Mouse (Mus musculus) heart, postnatal 36 days (tissue): ENCODE results near the gene Agap2. TPM values are rescaled to one million over a fixed set of nuclear protein-coding genes. Genes with fewer than 3 reads are reported as not detected.
"Not testable (repeated sequence)": the region's sequence is repeated elsewhere in the genome, so short reads cannot be mapped to it uniquely, and the experiment has no call there.

Experiments used
- DNase-seq, 2 experiments: peaks; one replicate each; pipeline ENCODE4 v3.0.0; 2021 to 2022
- intact Hi-C: fragments of 180-260 bp; cut with DNase I; formaldehyde crosslinking; loops from one replicate; pipeline ENCODE4 v1.15.1; 2025
- total RNA-seq, 2 experiments: library from RNA; stranded (reverse); gene quantifications; 2 replicates each; pipeline ENCODE4 v1.2.3; 2021

Agap2 gene
- total RNA-seq, 2 experiments from 2014 or later, result 5.6 to 7.0 TPM

DNA sequence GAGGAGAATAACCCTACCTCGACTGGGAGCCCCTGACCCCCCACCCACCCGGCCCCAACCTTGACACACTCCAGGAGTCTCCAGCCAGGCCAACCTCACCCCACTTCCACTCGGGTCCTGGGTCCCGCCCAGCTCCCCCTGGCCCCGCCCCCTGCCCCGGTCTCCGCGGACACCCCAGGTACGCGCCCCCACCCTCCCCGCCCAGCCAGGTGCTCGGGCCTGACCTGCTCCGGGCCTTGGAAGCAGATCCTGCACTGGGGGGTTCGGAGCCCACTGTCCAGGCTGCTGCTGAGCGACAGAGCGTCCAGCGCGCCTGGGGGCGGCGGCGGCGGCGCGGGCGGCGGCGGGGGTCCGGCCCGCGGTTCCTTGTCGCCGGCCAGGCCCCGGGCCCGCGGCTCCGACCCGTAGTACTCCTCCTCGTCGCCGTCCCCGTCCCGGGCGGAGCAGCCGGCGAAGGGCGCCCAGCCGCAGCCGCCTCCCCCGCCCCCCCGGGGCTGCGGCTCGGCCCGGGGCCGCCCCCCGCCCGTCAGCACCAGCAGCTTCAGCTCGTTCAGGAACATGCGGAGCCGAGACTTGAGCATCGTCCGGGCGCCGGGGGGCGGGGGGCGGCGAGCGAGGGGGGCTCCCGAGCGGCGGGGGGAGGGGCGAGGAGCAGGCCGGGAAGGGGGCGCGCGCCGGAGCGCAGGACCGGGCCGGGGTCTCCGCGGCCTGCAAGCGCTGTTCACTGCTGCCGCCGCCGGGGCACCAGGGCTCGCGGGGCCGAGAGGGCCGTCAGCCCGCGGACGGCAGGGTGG, 15.7 kb upstream of the Agap2 start:
- intact Hi-C loops, result no loop called here
- no peak for DNase-seq

GRCm38 (mm10) chr10:127059968-127060916, 14.8 kb upstream of the Agap2 start, which contains the start of gene March9:
Gene March9 (minus strand): TSS chr10:127060184.
- no peak for DNase-seq
- intact Hi-C loops, result no loop called here

DNA sequence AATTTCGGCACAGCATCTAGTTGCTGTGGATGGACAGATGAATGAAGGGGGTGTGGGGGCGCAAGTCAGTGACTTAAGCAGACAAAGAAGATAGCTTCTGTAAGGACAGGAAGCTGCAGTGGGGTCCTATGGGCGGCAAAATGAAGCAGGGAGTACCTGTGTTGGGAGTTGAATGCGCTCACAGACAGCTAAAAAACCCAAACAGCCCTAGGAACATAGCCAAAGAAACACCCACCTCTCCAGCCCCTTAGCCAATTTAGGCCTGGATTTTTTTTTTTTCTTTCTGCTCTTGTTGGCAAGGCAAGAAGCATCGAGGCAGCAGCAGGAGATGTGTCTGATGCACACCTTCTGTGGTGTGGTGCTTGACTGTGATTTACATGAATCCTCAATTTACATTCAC, 14.0 kb upstream of the Agap2 start:
- no peak for DNase-seq
- intact Hi-C loops, result no loop called here

DNA sequence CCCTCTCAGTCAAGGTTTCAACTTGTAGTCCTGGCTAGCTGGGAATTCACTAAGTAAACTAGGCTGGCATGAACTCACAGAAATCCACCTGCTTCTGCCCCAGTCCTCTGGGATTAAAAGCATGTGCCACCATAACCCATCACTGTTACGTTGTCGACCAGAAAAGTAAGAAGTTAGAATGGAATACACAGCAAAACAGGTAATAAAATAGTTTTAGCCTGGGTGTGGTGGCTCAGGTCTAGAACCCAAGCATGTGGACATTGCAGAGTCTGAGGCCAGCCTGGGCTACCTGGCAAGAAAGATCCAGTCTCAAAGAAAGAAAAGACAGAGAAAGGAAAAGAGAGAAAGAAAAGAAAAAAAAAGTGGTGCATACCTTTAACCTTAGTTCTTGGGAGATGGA, 13.6 kb upstream of the Agap2 start:
- intact Hi-C loops, result no loop called here
- no peak for DNase-seq

DNA sequence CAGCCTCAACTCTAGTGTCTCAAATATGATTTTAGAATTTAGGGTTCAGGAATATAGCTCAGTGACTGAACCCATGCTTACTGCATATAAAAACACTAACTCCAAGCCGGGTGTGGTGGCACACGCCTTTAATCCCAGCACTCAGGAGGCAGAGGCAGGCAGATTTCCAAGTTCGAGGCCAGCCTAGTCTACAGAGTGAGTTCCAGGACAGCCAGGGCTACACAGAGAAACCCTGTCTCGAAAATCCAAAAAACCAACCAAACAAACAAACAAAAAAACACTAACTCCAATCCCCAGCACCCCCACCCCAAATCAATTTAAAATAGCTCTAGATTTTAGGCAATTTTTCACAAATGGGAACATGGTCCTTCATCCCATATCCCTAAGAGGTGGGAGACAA, 13.0 kb upstream of the Agap2 start:
- DNase-seq, intact Hi-C loops: not testable (repeated sequence)

- no peak for DNase-seq
- intact Hi-C loops, result no loop called here
Measured at GRCm38 (mm10) chr10:127062503-127062902, 12.6 kb upstream of the Agap2 start.

GRCm38 (mm10) chr10:127063239-127063872, 11.7 kb upstream of the Agap2 start, which contains the start of gene Cdk4:
Gene Cdk4 (plus strand): TSS chr10:127063534.
- intact Hi-C loops, result no loop called here
- DNase-seq, result peak; percentile 96 to 97

DNA sequence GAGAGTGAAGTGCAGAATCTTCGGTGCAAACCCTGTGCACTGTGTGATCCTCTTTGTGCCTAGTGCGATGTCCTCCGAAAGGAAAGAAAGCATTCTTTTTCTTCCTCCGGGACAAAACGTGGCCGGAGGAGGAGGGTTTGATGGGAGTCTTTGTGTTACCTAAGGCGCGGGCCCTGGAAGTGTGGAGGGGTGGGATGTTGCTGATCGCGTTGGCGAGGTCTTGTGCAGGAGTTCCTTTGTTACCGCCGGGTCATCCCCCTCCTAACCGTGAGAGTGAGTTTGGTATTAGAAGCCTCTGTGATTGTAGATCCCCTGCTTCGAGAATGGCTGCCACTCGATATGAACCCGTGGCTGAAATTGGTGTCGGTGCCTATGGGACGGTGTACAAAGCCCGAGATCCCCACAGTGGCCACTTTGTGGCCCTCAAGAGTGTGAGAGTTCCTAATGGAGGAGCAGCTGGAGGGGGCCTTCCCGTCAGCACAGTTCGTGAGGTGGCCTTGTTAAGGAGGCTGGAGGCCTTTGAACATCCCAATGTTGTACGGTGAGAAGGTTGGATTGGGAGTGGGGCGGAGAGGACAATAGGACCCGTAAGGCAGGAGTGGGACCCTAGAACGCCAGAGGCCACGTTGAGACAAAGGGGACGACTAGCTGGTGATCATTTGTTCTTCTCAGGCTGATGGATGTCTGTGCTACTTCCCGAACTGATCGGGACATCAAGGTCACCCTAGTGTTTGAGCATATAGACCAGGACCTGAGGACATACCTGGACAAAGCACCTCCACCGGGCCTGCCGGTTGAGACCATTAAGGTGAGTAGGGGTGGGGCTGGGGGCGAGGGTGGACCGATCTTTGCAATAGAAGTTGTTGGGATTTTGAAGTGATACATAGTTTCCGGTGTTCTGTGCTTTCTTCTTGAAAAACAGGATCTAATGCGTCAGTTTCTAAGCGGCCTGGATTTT, 10.9 kb upstream of the Agap2 start:
- DNase-seq, result no peak
- intact Hi-C loops, result no loop called here

- no peak for DNase-seq
- intact Hi-C loops, result no loop called here
Measured at GRCm38 (mm10) chr10:127065981-127066380, 9.1 kb upstream of the Agap2 start.

DNA sequence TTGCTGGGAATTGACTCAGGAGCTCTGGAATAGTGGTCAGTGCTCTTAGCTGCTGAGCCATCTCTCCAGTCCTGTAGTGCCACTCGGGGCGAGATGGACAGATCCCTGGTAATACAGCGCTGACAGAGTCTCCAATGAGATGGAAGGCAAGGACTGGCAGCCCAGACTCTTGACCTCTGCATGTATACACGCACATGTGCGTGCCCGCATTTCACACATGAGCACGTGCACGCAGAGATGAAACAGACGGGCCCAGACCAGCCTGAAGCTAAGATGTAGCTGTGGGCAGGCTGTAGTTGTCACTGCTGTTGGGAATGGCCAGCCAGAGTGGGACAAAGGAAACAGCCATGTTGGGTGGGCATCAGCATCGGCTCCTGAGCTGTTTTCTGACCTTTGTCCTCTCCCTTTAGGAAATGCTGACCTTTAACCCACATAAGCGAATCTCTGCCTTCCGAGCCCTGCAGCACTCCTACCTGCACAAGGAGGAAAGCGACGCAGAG, 8.5 kb upstream of the Agap2 start:
- no peak for DNase-seq
- intact Hi-C loops, result no loop called here

DNA sequence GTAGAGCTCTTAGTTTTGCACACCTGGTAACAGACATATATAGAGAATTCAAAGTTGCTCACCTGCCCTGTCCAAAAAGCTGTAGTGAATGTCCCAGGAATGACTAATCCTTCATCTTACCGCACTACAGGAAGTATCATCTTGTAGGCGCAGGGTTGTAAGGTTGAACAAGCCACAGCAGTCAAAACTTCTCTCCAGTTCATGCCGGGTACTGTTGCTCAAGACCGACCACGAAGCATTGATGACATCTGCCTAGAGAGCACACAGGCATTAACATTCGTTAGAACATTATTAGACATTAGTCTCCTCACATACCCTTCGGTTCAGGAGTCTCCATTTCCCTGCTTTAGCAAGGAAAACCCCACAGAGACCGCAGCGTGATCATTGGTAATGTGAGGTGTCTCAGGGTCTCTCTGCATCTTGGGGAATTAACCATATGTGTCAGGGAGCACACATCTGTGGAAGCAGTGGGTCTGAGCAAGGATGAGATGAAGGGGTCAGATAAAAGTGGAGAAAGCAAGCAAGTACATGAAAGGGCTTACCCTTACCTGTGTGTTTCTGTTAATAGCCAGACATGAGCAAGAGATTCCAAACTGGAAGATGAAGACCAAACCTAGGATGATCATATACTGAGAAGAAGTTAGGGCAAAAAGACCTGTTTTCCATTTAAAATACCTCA, 6.6 kb upstream of the Agap2 start:
- no peak for DNase-seq
- intact Hi-C loops, result no loop called here

DNA sequence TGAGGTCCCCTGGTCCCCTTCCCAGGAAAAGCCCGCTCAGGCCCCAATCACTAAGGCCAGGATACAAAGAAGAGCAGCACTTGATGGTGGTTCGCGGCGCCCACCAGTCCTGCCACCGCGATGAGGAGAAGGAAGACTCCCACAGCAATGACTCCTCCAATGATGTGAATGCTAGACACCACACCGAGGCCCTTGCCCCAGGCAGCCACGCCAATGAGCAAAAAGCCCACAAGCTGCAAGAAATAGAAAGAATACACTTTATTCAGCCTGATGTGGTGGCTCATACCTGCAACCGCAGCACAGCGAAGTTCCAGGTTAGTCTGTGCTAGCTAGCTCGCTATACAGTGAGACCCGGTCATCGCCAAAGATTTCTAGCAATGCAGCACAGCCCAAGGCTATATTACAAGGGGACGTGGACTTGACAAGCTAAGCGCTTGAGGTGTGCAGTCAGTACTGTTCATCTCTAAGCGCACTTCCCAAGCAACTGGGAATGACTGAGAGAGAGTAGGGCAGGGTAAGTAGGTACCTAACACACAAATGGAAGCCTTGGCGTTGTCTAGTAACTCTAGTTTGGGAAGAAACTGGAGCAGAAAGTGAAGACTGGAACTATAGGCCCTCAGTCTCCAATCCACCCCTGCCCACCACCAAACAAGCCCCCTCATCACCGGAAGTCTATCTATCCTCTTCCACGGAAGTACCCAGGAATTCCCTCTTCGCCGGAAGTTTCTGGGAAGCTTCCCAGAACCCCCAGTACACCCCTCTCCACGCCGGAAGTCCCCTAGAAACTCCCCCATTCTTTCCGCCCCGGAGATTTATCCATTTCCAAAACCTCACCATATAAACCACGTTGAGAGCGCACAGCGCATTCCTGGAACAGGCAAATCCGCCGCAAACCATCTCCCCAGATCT, 5.5 kb upstream of the Agap2 start:
- no peak for DNase-seq
- intact Hi-C loops, result no loop called here

DNA sequence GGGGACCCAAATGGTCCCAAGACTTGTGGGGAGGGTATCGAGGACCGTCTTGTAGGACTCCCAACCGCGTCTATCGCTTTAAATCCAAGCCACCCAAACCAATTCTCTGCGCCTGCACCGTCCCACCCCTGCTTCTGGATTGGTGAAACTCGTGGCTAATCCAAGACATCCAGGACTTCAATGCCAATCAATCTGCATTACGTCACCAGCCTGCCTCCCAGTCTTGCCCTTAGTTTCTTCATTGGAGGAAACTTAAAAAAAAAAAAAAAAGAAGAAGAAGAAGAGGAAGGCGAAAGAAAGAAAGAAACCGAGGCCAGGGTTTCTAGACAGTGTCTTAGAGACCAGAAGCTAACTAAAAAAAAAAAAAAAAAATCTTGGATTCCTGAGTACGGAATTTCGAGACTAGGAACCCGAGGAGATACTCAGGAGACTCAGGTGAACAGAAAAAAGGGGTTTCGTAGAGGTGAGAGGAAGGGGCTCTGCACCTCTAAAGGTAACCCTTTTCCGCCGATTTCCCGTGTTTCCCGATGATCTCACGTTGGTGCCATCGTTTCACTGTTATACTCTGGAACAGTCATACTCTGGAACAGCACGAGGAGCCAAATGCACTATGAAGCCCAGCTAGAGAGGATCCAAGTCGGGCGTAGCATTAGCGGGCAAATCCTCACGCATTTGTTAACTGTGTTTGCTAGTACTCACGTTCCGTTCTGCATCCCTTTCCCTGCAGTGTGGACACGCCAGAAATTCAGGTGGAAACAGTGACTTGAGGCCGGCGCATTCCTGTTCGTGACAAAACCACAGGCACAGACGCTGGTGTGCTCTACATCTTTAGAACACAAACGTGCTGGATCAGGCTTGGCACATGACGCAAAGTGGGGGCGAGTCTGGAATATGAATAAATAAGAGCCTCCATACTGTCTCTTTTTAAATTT, 4.6 kb upstream of the Agap2 start, which contains the start of gene Tspan31:
Gene Tspan31, minus strand, starts transcription at position 75 of the 932 bp plus-strand sequence.
- intact Hi-C loops, result no loop called here
- peak; percentile 81 to 85 for DNase-seq

DNA sequence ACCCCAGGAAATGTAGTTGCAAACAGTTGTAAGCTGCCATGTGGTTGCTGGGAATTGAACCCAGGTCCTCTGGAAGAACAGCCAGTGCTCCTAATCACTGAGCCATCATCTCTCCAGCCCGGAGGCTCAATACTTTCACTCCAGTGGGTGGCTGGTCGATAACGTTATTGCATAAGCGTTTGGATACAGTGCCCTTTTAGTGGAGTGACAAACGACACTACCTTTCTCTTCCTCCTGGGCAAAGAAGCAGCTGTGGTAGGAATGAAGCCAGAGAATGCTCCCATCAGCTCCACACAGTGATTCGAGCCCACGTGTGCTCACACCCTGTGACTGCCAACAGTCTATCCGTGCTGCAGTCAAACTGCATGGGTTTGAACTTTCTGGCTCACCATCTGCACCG, 3.9 kb upstream of the Agap2 start:
- intact Hi-C loops, result no loop called here
- DNase-seq, result no peak

- DNase-seq, intact Hi-C loops: not testable (repeated sequence)
Measured at GRCm38 (mm10) chr10:127072270-127072669, 2.8 kb upstream of the Agap2 start.

GRCm38 (mm10) chr10:127072969-127073368, 2.1 kb upstream of the Agap2 start:
- DNase-seq, intact Hi-C loops: not testable (repeated sequence)

DNA sequence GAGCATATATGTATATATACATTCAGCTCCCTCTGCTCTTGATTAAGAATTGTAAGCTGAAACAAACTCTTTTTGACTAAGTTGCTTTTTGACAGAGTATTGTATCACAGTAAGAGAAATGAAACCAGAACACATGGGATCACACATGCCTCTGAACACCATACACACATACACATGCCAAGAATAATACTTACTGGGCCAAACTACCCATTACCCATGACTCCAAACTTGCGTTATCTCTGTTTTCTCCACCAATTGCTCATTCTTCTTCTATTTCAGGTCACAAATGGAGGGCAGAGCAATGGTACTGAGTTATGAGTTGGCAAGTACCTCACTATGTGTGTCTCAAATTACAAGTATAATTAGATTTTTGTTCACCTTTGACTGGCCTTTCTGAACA, 1.1 kb upstream of the Agap2 start:
- no peak for DNase-seq
- intact Hi-C loops, result no loop called here
